Mouse (Mus musculus): ENCODE measurements around the gene Amigo3.

Gene Amigo3

GRCm38 (mm10) chr9:108053665-108054225 lies 786 bp downstream of the Amigo3 start:
- WGBS, result 88% methylated on average over 15 of the region's 15 CpGs

- 88% methylated on average over 22 of the region's 22 CpGs for WGBS
Observed at GRCm38 (mm10) chr9:108054331-108055040, 1.5 kb downstream of the Amigo3 start.

GRCm38 (mm10) chr9:108055061-108055460 lies 2.1 kb downstream of the Amigo3 start:
- WGBS, result 75% methylated on average over 1 of the region's 1 CpGs

- WGBS, result 90% methylated on average over 6 of the region's 6 CpGs
Observed at GRCm38 (mm10) chr9:108055661-108056237, 2.8 kb downstream of the Amigo3 start.

GRCm38 (mm10) chr9:108056361-108057261 lies 3.7 kb downstream of the Amigo3 start:
- 86% methylated on average over 28 of the region's 28 CpGs for WGBS

GRCm38 (mm10) chr9:108057262-108057562 lies 4.3 kb downstream of the Amigo3 start:
- WGBS, result 94% methylated on average over 5 of the region's 5 CpGs

- 94% methylated on average over 9 of the region's 9 CpGs for WGBS
Observed at GRCm38 (mm10) chr9:108058291-108058690, 5.3 kb downstream of the Amigo3 start.

GRCm38 (mm10) chr9:108062142-108062541 lies 9.2 kb downstream of the Amigo3 start:
- 92% methylated on average over 3 of the region's 3 CpGs for WGBS

- WGBS, result 91% methylated on average over 12 of the region's 12 CpGs
Observed at GRCm38 (mm10) chr9:108063361-108063760, 10.4 kb downstream of the Amigo3 start.

- 34% methylated on average over 5 of the region's 5 CpGs for WGBS
Observed at GRCm38 (mm10) chr9:108065491-108066011, 12.6 kb downstream of the Amigo3 start.

- WGBS, result 81% methylated on average over 7 of the region's 7 CpGs
Observed at GRCm38 (mm10) chr9:108067199-108067598, 14.2 kb downstream of the Amigo3 start.

- WGBS, result 25% methylated on average over 8 of the region's 8 CpGs
Observed at GRCm38 (mm10) chr9:108067900-108068299, 14.9 kb downstream of the Amigo3 start.

GRCm38 (mm10) chr9:108069007-108069406 lies 16.0 kb downstream of the Amigo3 start:
- 91% methylated on average over 9 of the region's 9 CpGs for WGBS

- WGBS, result 81% methylated on average over 7 of the region's 7 CpGs
Observed at GRCm38 (mm10) chr9:108069529-108069928, 16.6 kb downstream of the Amigo3 start.

GRCm38 (mm10) chr9:108071801-108072200 lies 18.8 kb downstream of the Amigo3 start:
- 89% methylated on average over 4 of the region's 4 CpGs for WGBS

- WGBS, result 67% methylated on average over 9 of the region's 9 CpGs
Observed at GRCm38 (mm10) chr9:108072481-108072924, 19.5 kb downstream of the Amigo3 start.

GRCm38 (mm10) chr9:108073141-108073930 lies 20.4 kb downstream of the Amigo3 start:
- WGBS, result 65% methylated on average over 7 of the region's 7 CpGs

- 86% methylated on average over 5 of the region's 5 CpGs for WGBS
Observed at GRCm38 (mm10) chr9:108080168-108080567, 27.2 kb downstream of the Amigo3 start, which contains the start of gene Mst1. Gene Mst1 (plus strand): TSS chr9:108080436.

- WGBS, result 12% methylated on average over 19 of the region's 19 CpGs
Observed at GRCm38 (mm10) chr9:108082549-108082948, 29.6 kb downstream of the Amigo3 start.

- 53% methylated on average over 12 of the region's 12 CpGs for WGBS
Observed at GRCm38 (mm10) chr9:108082988-108083431, 30.1 kb downstream of the Amigo3 start, which contains the start of gene Rnf123. Gene Rnf123 (minus strand): TSS chr9:108083346.

- WGBS, result 91% methylated on average over 6 of the region's 6 CpGs
Observed at GRCm38 (mm10) chr9:108083561-108083960, 30.6 kb downstream of the Amigo3 start.

Data from cerebral cortex, adult 2 months (tissue).